24 mouse cellular contexts compared by ENCODE assay signal in the genomic region with DNA sequence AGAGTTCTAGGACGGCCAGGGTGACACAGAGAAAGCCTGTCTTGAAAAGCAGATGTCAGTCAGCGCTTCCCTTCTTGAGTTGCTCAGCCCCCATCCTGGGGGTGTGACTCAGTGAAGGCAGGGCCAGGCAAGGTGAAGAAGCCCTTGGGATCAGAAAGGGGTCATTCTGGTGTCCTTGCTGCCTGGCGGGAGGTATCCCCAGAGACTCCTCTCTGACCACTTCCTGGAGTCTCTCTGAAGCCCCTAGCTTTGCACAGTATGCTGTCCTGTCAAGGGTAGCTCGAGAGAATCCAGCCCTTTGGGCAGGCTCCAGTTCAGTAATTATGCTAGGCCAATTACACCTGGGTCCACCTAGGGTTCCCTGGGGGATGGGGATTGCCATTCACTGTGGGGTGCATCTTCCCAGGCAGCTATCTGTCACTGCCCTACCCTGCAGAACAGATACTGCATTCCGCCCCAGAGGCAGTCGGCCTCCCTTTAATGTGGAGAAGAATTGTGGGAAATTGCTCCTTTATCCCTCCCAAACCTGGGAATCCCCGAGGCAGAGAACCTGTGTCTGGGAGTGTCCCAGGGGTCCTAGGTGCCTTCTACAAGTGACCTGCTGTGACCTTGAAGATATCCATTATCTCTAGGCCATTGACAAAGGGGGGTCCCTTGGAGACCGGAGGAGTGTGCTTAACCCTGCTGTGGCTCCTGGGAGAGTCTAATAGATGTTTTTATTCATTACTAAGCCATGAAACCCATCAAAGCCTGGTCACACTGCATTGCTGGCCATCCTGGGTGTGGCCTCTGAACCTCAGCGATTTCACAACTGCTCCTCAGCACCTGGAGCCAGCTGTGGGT. TPM values are rescaled to one million over a fixed set of nuclear protein-coding genes. Genes with fewer than 3 reads are reported as not detected.
DNase-seq lines count a peak whose midpoint lies in the region; ATAC-seq lines count a peak whose summit lies in the region.
"Had no signal": no experiment of that assay in that cellular context is flagged by ENCODE, and none has a peak within 500 bp of the region (broad histone marks: within the 10 kb centered on the region; RNA-seq: fewer than 3 reads in every experiment).

No protein-coding gene starts in this region.

- no peak overlapping the region for H3K9ac ChIP-seq in hindbrain, embryonic 13.5 days
- no peak overlapping the region for H3K9ac ChIP-seq in midbrain, embryonic 11.5 days (ENCODE audit: low read length)
- H3K9ac ChIP-seq: embryonic facial prominence, embryonic 13.5 days; forebrain, embryonic 12.5 days; heart, embryonic 12.5 days; intestine, embryonic 15.5 days had no signal

- no peak for DNase-seq in hindbrain, embryonic 10.5 days (ENCODE audit: low spot score)
- no peak for DNase-seq in midbrain, embryonic 10.5 days (ENCODE audit: low spot score)
- DNase-seq in midbrain, embryonic 11.5 days (ENCODE audit: low spot score, missing footprints) = no peak
- DNase-seq in R1 (ENCODE audit: low read depth, low spot score) = peak; percentile 84
- no peak for DNase-seq in right cerebral cortex, adult 2 months (ENCODE audit: low spot score in 2 of 2)
- DNase-seq in gastrocnemius, postnatal 4 days (ENCODE audit: low spot score in 2 of 2) = no peak
- DNase-seq: adrenal gland, adult 2 months; adrenal gland, postnatal 25 days; B cell, adult 2 months; cerebellum, adult 18-20 months; cerebellum, adult 9-11 months; cerebellum, postnatal 36 days; gastrocnemius, postnatal 14 days had no signal

- no peak for ATAC-seq in hindbrain, embryonic 13.5 days (ENCODE audit: low FRiP score)
- no peak for ATAC-seq in midbrain, embryonic 11.5 days (ENCODE audit: low FRiP score)
- ATAC-seq: CD4-positive, CD25-positive, alpha-beta regulatory T cell, adult 4 months; intestine, embryonic 15.5 days had no signal

- H3K27ac ChIP-seq in hindbrain, embryonic 13.5 days = 0 out of 2 replicates have a peak overlapping the region, but pooled peaks have one; percentile 9
- no peak overlapping the region for H3K27ac ChIP-seq in hindbrain, embryonic 10.5 days
- H3K27ac ChIP-seq in midbrain, embryonic 10.5 days (replicated peaks) = peak overlapping the region; percentile 23; the same call in 1 of the 2 replicates
- H3K27ac ChIP-seq in midbrain, embryonic 11.5 days (ENCODE audit: low read depth, low read length) = no peak overlapping the region
- H3K27ac ChIP-seq: embryonic facial prominence, embryonic 13.5 days; forebrain, embryonic 12.5 days; intestine, embryonic 15.5 days had no signal

- H3K4me3 ChIP-seq in hindbrain, embryonic 13.5 days = no peak overlapping the region
- no peak overlapping the region for H3K4me3 ChIP-seq in hindbrain, embryonic 10.5 days
- no peak overlapping the region for H3K4me3 ChIP-seq in midbrain, embryonic 10.5 days
- no peak overlapping the region for H3K4me3 ChIP-seq in midbrain, embryonic 11.5 days (ENCODE audit: low read depth, low read length)
- H3K4me3 ChIP-seq: embryonic facial prominence, embryonic 13.5 days; forebrain, embryonic 12.5 days; heart, embryonic 12.5 days; intestine, embryonic 15.5 days had no signal

- H3K4me1 ChIP-seq in hindbrain, embryonic 13.5 days (replicated peaks) = peaks cover 8% of the 10 kb centered on the region; the same call in 1 of the 2 replicates
- peaks cover 19% of the 10 kb centered on the region for H3K4me1 ChIP-seq in hindbrain, embryonic 10.5 days (replicated peaks)
- H3K4me1 ChIP-seq in midbrain, embryonic 10.5 days = peaks cover 20% of the 10 kb centered on the region
- peaks cover 2% of the 10 kb centered on the region; the same call in 1 of the 2 replicates for H3K4me1 ChIP-seq in midbrain, embryonic 11.5 days (ENCODE audit: control insufficient read depth, insufficient read depth, low read length)
- H3K4me1 ChIP-seq: intestine, embryonic 15.5 days had no signal

- peaks cover 9% of the 10 kb centered on the region for H3K27me3 ChIP-seq in hindbrain, embryonic 13.5 days
- H3K27me3 ChIP-seq in hindbrain, embryonic 10.5 days (ENCODE audit: insufficient read depth, poor library complexity, severe bottlenecking) = peaks cover 8% of the 10 kb centered on the region; the same call in 1 of the 2 replicates
- peaks cover 43% of the 10 kb centered on the region for H3K27me3 ChIP-seq in midbrain, embryonic 10.5 days (ENCODE audit: low read depth, poor library complexity, severe bottlenecking)
- peaks cover 2% of the 10 kb centered on the region; the same call in 1 of the 2 replicates for H3K27me3 ChIP-seq in midbrain, embryonic 11.5 days (ENCODE audit: control insufficient read depth, insufficient read depth, low read length)
- H3K27me3 ChIP-seq: embryonic facial prominence, embryonic 13.5 days; intestine, embryonic 15.5 days had no signal

- H3K9me3 ChIP-seq in hindbrain, embryonic 13.5 days = no peaks in the 10 kb centered on the region
- H3K9me3 ChIP-seq in hindbrain, embryonic 10.5 days = peaks cover 13% of the 10 kb centered on the region
- H3K9me3 ChIP-seq in midbrain, embryonic 10.5 days (replicated peaks) = peaks cover 11% of the 10 kb centered on the region
- no peaks in the 10 kb centered on the region; the same call in 1 of the 2 replicates for H3K9me3 ChIP-seq in midbrain, embryonic 11.5 days (ENCODE audit: control insufficient read depth, low read length)
- H3K9me3 ChIP-seq: intestine, embryonic 15.5 days had no signal

- 47% methylated on average over 9 of the region's 9 CpGs for WGBS in hindbrain, embryonic 13.5 days
- 46% methylated on average over 9 of the region's 9 CpGs for WGBS in hindbrain, embryonic 10.5 days
- 46% methylated on average over 9 of the region's 9 CpGs for WGBS in midbrain, embryonic 10.5 days
- 50% methylated on average over 9 of the region's 9 CpGs for WGBS in midbrain, embryonic 11.5 days

- H3K36me3 ChIP-seq in hindbrain, embryonic 13.5 days = no peaks in the 10 kb centered on the region
- 0 out of 2 replicates have a peak, but pooled peaks cover 5% of the 10 kb centered on the region for H3K36me3 ChIP-seq in hindbrain, embryonic 10.5 days
- H3K36me3 ChIP-seq in midbrain, embryonic 10.5 days = no peaks in the 10 kb centered on the region
- H3K36me3 ChIP-seq in midbrain, embryonic 11.5 days (ENCODE audit: control insufficient read depth, insufficient read depth, low read length) = no peaks in the 10 kb centered on the region
- H3K36me3 ChIP-seq: embryonic facial prominence, embryonic 13.5 days; forebrain, embryonic 12.5 days; G1E; heart, embryonic 12.5 days; intestine, embryonic 15.5 days had no signal

- no peak overlapping the region for H3K4me2 ChIP-seq in hindbrain, embryonic 13.5 days
- H3K4me2 ChIP-seq in midbrain, embryonic 11.5 days = no peak overlapping the region
- H3K4me2 ChIP-seq: embryonic facial prominence, embryonic 13.5 days; forebrain, embryonic 12.5 days; heart, embryonic 12.5 days; intestine, embryonic 15.5 days had no signal

RNA-seq across cellular contexts. Expression of a gene that starts 37.2 kb away (rescaled TPM):
- polyA plus RNA-seq in hindbrain, embryonic 13.5 days (2015; fragmentation: Nextera tagmentation; extraction: Ambion mirVana) = 6.5 and 7.8 TPM in 2 replicates
- 1.8 and 2.5 TPM in 2 replicates for polyA plus RNA-seq in hindbrain, embryonic 10.5 days (2016; fragmentation: Nextera tagmentation; extraction: Ambion mirVana)
- polyA plus RNA-seq in midbrain, embryonic 10.5 days (2016; fragmentation: Nextera tagmentation; extraction: Ambion mirVana) = 2.1 and 2.3 TPM in 2 replicates
- polyA plus RNA-seq in midbrain, embryonic 11.5 days (2014; fragmentation: Nextera tagmentation; extraction: Ambion mirVana) = 2.6 and 4.2 TPM in 2 replicates
- 1 to 10 TPM; 5.5 to 6.5 TPM for total RNA-seq in gastrocnemius, postnatal 4 days (2021)

RNA-seq across cellular contexts. Expression of a gene that starts 37.4 kb away (rescaled TPM):
- 0.23 and 0.44 TPM in 2 replicates for polyA plus RNA-seq in hindbrain, embryonic 13.5 days (2015; fragmentation: Nextera tagmentation; extraction: Ambion mirVana)
- 0.66 and 1.2 TPM in 2 replicates for polyA plus RNA-seq in hindbrain, embryonic 10.5 days (2016; fragmentation: Nextera tagmentation; extraction: Ambion mirVana)
- 0.32 and 0.42 TPM in 2 replicates for polyA plus RNA-seq in midbrain, embryonic 10.5 days (2016; fragmentation: Nextera tagmentation; extraction: Ambion mirVana)
- polyA plus RNA-seq in midbrain, embryonic 11.5 days (2014; fragmentation: Nextera tagmentation; extraction: Ambion mirVana) = 0.53 and 0.73 TPM in 2 replicates
- total RNA-seq in gastrocnemius, postnatal 4 days (2021) = not detected
- total RNA-seq: granulocyte monocyte progenitor cell, adult 5-6 weeks; heart, postnatal 25 days had no signal
- polyA plus RNA-seq: CD4-positive, CD25-positive, alpha-beta regulatory T cell, adult 4 months; embryonic facial prominence, embryonic 13.5 days; forebrain, embryonic 16.5 days; G1E had no signal

RNA-seq across cellular contexts. Expression of a gene that starts 41.4 kb away (rescaled TPM):
- 0.90 and 0.93 TPM in 2 replicates for polyA plus RNA-seq in hindbrain, embryonic 13.5 days (2015; fragmentation: Nextera tagmentation; extraction: Ambion mirVana)
- polyA plus RNA-seq in hindbrain, embryonic 10.5 days (2016; fragmentation: Nextera tagmentation; extraction: Ambion mirVana) = 3.3 and 5.3 TPM in 2 replicates
- 1.3 and 2.5 TPM in 2 replicates for polyA plus RNA-seq in midbrain, embryonic 10.5 days (2016; fragmentation: Nextera tagmentation; extraction: Ambion mirVana)
- 3.1 and 3.2 TPM in 2 replicates for polyA plus RNA-seq in midbrain, embryonic 11.5 days (2014; fragmentation: Nextera tagmentation; extraction: Ambion mirVana)
- total RNA-seq in gastrocnemius, postnatal 4 days (2021) = under 1 TPM; 0.10 to 0.18 TPM
- total RNA-seq: adrenal gland, postnatal 25 days; G1E; granulocyte monocyte progenitor cell, adult 5-6 weeks; heart, adult 8-10 months had no signal
- polyA plus RNA-seq: adrenal gland, adult 2 months; CD4-positive, CD25-positive, alpha-beta regulatory T cell, adult 4 months; G1E had no signal

Comparison
In these comparisons a context has a peak if more than half of its experiments do, and no peak if none do; other contexts are left out.
1. H3K27ac ChIP-seq: peak in hindbrain, embryonic 13.5 days (single experiment) and midbrain, embryonic 10.5 days (single experiment); none in hindbrain, embryonic 10.5 days (single experiment) and midbrain, embryonic 11.5 days (single experiment).